Mouse (Mus musculus) gastrocnemius, adult 2 months (tissue): ENCODE results near the gene Gm17387. TPM values are rescaled to one million over a fixed set of nuclear protein-coding genes. Genes with fewer than 3 reads are reported as not detected.
"Not testable (repeated sequence)": the region's sequence is repeated elsewhere in the genome, so short reads cannot be mapped to it uniquely, and the experiment has no call there.

Experiments
- DNase-seq: peaks from one replicate; pipeline ENCODE4 v3.0.0; 2022
- H3K27ac ChIP-seq: fragments of 200-600 bp; 2 replicates; pipeline ENCODE4 v1.8.1; 2022; ENCODE audit warnings: mild to moderate bottlenecking
- H3K4me3 ChIP-seq: fragments of 200-600 bp; 2 replicates; pipeline ENCODE4 v1.8.1; 2022; ENCODE audit warnings: mild to moderate bottlenecking, moderate library complexity
- CTCF ChIP-seq: fragments of 200-600 bp; IDR thresholded peaks from 2 replicates; pipeline ENCODE4 v1.8.1; 2022; ENCODE audit warnings: antibody characterized with exemption, mild to moderate bottlenecking, moderate library complexity
- intact Hi-C: fragments of 180-260 bp; cut with DNase I; formaldehyde crosslinking; loops from one replicate; pipeline ENCODE4 v1.15.1; 2025
- total RNA-seq, 2 experiments: library from RNA; stranded (reverse); gene quantifications; 2 replicates each; pipeline ENCODE4 v1.2.3; 2021

Gm17387 gene
- total RNA-seq, 2 experiments from 2014 or later, result not detected

GRCm38 (mm10) chr7:141021489-141022449, 7.2 kb upstream of the Gm17387 start:
- Histone ChIP-seq H3K4me3 (no peak overlapping the region), H3K27ac (no peak overlapping the region)
- intact Hi-C loops, result no loop called here
- no peak for TF ChIP-seq CTCF
- no peak for DNase-seq

- DNase-seq, result no peak
- Histone ChIP-seq H3K4me3 (no peak overlapping the region), H3K27ac (peak overlapping the region; percentile 74)
- TF ChIP-seq CTCF, result no peak
- intact Hi-C loops, result no loop called here
These were observed 3.8 kb upstream of the Gm17387 start for GRCm38 (mm10) chr7:141024865-141025838.

- TF ChIP-seq CTCF, result no peak
- DNase-seq, result no peak
- Histone ChIP-seq H3K27ac (peak overlapping the region; percentile 74), H3K4me3 (no peak overlapping the region)
- intact Hi-C loops, result no loop called here
These were observed 2.7 kb upstream of the Gm17387 start for GRCm38 (mm10) chr7:141026097-141026739.

GRCm38 (mm10) chr7:141026740-141027098, 2.2 kb upstream of the Gm17387 start:
- Histone ChIP-seq H3K27ac (peak overlapping the region; percentile 74), H3K4me3 (no peak overlapping the region)
- DNase-seq, result no peak
- TF ChIP-seq CTCF, result no peak
- intact Hi-C loops, result no loop called here

- no peak overlapping the region for H3K27ac ChIP-seq
- no peak overlapping the region for H3K4me3 ChIP-seq
- no peak for DNase-seq
- no peak for TF ChIP-seq CTCF
- intact Hi-C loops, result no loop called here
These were observed 1.5 kb downstream of the Gm17387 start for GRCm38 (mm10) chr7:141030390-141030789.

- H3K4me3 ChIP-seq, result no peak overlapping the region
- H3K27ac ChIP-seq, result no peak overlapping the region
- DNase-seq, result no peak
- TF ChIP-seq CTCF, result no peak
- intact Hi-C loops, result no loop called here
These were observed 3.7 kb downstream of the Gm17387 start for GRCm38 (mm10) chr7:141032458-141033167.

GRCm38 (mm10) chr7:141036624-141037023, 7.7 kb downstream of the Gm17387 start:
- DNase-seq, intact Hi-C loops, H3K27ac ChIP-seq, H3K4me3 ChIP-seq: not testable (repeated sequence)

- intact Hi-C loops, result no loop called here
- TF ChIP-seq CTCF, result no peak
- Histone ChIP-seq H3K27ac (no peak overlapping the region), H3K4me3 (no peak overlapping the region)
- DNase-seq, result no peak
These were observed 9.4 kb downstream of the Gm17387 start for GRCm38 (mm10) chr7:141038090-141039032.

- H3K27ac ChIP-seq, result no peak overlapping the region
- no peak overlapping the region for H3K4me3 ChIP-seq
- no peak for TF ChIP-seq CTCF
- DNase-seq, result no peak
- intact Hi-C loops, result no loop called here
These were observed 10.6 kb downstream of the Gm17387 start for GRCm38 (mm10) chr7:141039386-141040107.

- peak overlapping the region; percentile 17 for H3K4me3 ChIP-seq
- TF ChIP-seq CTCF, result no peak
- no peak for DNase-seq
- intact Hi-C loops, result no loop called here
- H3K27ac ChIP-seq, result peak overlapping the region; percentile 85
These were observed 12.1 kb downstream of the Gm17387 start for GRCm38 (mm10) chr7:141040867-141041606.
